Mouse (Mus musculus): Measurements from ENCODE around the gene Clint1.
"Not testable (repeated sequence)": the region's sequence is repeated elsewhere in the genome, so short reads cannot be mapped to it uniquely, and the experiment has no call there.

GRCm38 (mm10) chr11:45879366-45879765, 27.5 kb downstream of the Clint1 start:
- TF ChIP-seq POLR2A (IDR thresholded peaks at IDR 0.05; ENCODE audit: control insufficient read depth, low read depth, low read length); CTCF (IDR thresholded peaks at IDR 0.05; ENCODE audit: control insufficient read depth, insufficient read depth, insufficient replicate concordance, low read depth, low read length): not testable (repeated sequence)

Data from testis, adult 2 months (tissue).